Mouse (Mus musculus) intestine, postnatal 0 days (tissue): Measurements from ENCODE around the gene Atxn7. TPM values are rescaled to one million over a fixed set of nuclear protein-coding genes. Genes with fewer than 3 reads are reported as not detected.
"Not testable (repeated sequence)": the region's sequence is repeated elsewhere in the genome, so short reads cannot be mapped to it uniquely, and the experiment has no call there.

Experiments
- ATAC-seq: fragments of 200-750 bp; cut with Nextera tagmentation; 2 replicates; pipeline ENCODE4 v1.8.0; 2017; ENCODE audit warnings: mild to moderate bottlenecking, moderate TSS enrichment, moderate library complexity
- H3K27ac ChIP-seq: fragments of 300-500 bp; sonication (generic); 2 replicates; pipeline ENCODE4 v1.5.1; 2014; ENCODE audit warnings: mild to moderate bottlenecking, low read depth, low read length, moderate library complexity
- H3K27me3 ChIP-seq: fragments of 300-500 bp; sonication (generic); replicated peaks from 2 replicates; pipeline ENCODE4 v1.6.1; 2014; ENCODE audit warnings: low read length, mixed read lengths; ENCODE audit not compliant: control insufficient read depth, insufficient read depth
- H3K36me3 ChIP-seq: fragments of 300-500 bp; sonication (generic); 2 replicates; pipeline ENCODE4 v1.6.1; 2014; ENCODE audit warnings: mild to moderate bottlenecking, moderate library complexity; ENCODE audit not compliant: control insufficient read depth, insufficient read depth
- H3K4me1 ChIP-seq: fragments of 300-500 bp; sonication (generic); replicated peaks from 2 replicates; pipeline ENCODE4 v1.6.1; 2014; ENCODE audit warnings: antibody characterized with exemption, low read length, mixed read lengths; ENCODE audit not compliant: control insufficient read depth, insufficient read depth
- H3K4me2 ChIP-seq: fragments of 300-500 bp; sonication (generic); replicated peaks from 2 replicates; pipeline ENCODE4 v1.6.1; 2014; ENCODE audit warnings: low read depth, mild to moderate bottlenecking, moderate library complexity
- H3K4me3 ChIP-seq: fragments of 300-500 bp; sonication (generic); 2 replicates; pipeline ENCODE4 v1.5.1; 2014; ENCODE audit warnings: low read depth, low read length
- H3K9ac ChIP-seq: fragments of 300-500 bp; sonication (generic); 2 replicates; pipeline ENCODE4 v1.6.1; 2014; ENCODE audit warnings: mild to moderate bottlenecking, low read depth, low read length
- H3K9me3 ChIP-seq: fragments of 300-500 bp; sonication (generic); 2 replicates; pipeline ENCODE4 v1.6.1; 2016; ENCODE audit warnings: mixed run types; ENCODE audit not compliant: control insufficient read depth
- CTCF ChIP-seq: sonication (generic); IDR thresholded peaks from 2 replicates; pipeline ENCODE4 v1.5.1; 2016; ENCODE audit warnings: low read depth, mild to moderate bottlenecking, control low read depth, antibody characterized with exemption, moderate library complexity
- WGBS: fragments of 180-500 bp; shearing (Covaris S2); extraction: QIAGEN DNeasy Blood & Tissue Kit; methylation state at CpG from one replicate; pipeline ENCODE4 v1.1.7; 2014; 5-methylcytosine and 5-hydroxymethylcytosine counted together
- polyA plus RNA-seq: library from polyadenylated mRNA; unstranded; fragments of >200 nt; fragmentation: Nextera tagmentation; extraction: Ambion mirVana; gene quantifications from 2 replicates; pipeline ENCODE4 v1.2.1, GENCODE M21; 2015

Gene Atxn7
- polyA plus RNA-seq, 1 experiment from 2014 or later: 3.8 TPM

DNA sequence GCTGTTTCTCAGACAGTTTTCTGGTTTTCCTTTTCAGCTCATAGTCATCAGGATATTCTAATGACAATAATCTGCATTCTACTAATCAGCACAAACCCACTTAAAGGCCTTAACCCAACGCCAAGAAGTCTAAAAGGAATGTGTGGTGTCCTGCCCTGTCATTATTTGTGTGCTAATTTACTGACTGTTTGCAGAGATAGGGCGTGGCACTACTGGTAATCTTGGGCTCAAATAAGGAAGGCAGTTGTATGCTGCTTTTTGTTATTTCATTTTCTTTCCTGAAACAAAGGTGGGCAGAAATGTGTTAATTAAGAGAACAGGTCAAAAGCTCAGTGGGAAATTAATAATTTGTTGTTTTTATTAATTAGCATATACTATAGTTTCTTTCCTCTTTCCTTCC is 75.1 kb downstream of the Atxn7 start:
- TF ChIP-seq CTCF: no peak
- no peaks in the 10 kb centered on the region for H3K4me1 ChIP-seq
- no peak overlapping the region for H3K27ac ChIP-seq
- no peak; the same call in 1 of the 2 replicates for ATAC-seq
- H3K36me3 ChIP-seq: peaks cover 30% of the 10 kb centered on the region
- H3K9me3 ChIP-seq: no peaks in the 10 kb centered on the region
- H3K27me3 ChIP-seq: no peaks in the 10 kb centered on the region
- H3K4me2 ChIP-seq: no peak overlapping the region
- no peak overlapping the region for H3K9ac ChIP-seq
- H3K4me3 ChIP-seq: no peak overlapping the region
- 36% methylated on average over 2 of the region's 2 CpGs for WGBS

DNA sequence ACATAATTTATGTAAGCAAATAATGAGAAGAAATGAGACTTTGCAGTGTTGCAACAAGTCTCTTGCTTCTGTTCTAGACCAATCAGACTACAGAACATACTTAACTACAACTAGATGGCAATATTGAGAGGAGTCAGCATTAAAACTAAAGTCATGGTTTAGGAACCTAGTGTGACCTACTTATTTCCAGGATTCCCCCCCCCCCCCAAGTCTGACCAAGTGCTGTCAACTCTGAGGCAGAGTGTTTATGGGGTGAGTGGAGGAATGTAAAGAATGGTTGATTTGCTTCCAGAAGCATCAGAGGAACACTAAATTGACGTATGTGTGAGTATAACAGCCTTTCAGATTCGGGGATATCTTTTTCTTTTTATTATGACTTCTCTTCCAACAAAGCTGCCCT is 77.0 kb downstream of the Atxn7 start:
- H3K4me1 ChIP-seq: no peaks in the 10 kb centered on the region
- H3K27me3 ChIP-seq: no peaks in the 10 kb centered on the region
- peaks cover 28% of the 10 kb centered on the region; the same call in 1 of the 2 replicates for H3K36me3 ChIP-seq
- H3K9me3 ChIP-seq: no peaks in the 10 kb centered on the region
- H3K4me3 ChIP-seq: no peak overlapping the region
- no peak for ATAC-seq
- no peak overlapping the region for H3K9ac ChIP-seq
- H3K27ac ChIP-seq: no peak overlapping the region
- no peak; the same call in 1 of the 2 replicates for TF ChIP-seq CTCF
- H3K4me2 ChIP-seq: no peak overlapping the region
- 57% methylated on average over 2 of the region's 2 CpGs for WGBS

DNA sequence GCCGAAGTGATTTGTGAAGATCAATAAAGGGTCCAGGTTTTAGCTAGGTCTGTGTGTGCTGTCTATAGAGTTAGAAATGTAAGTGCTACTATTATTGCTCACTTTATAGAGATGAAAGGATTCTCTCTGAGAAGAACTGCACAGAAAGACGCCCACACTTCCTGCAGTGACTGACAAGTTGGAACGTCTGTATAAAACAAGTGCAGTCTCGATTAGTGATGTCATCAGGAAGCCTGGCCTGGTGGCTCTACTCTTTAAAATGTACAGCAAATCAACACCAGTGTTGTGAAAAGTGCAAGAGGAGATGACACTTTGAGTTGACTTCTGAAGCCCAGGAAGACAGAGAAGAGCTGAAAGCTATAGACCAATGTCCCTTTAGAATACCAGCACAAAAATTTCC is 81.1 kb downstream of the Atxn7 start:
- no peaks in the 10 kb centered on the region for H3K4me1 ChIP-seq
- TF ChIP-seq CTCF: no peak
- ATAC-seq: no peak
- no peak overlapping the region for H3K4me2 ChIP-seq
- H3K27ac ChIP-seq: no peak overlapping the region
- no peak overlapping the region for H3K9ac ChIP-seq
- H3K4me3 ChIP-seq: no peak overlapping the region
- WGBS: 40% methylated on average over 4 of the region's 4 CpGs
- H3K36me3 ChIP-seq: peaks cover 43% of the 10 kb centered on the region
- H3K9me3 ChIP-seq: no peaks in the 10 kb centered on the region
- no peaks in the 10 kb centered on the region for H3K27me3 ChIP-seq

DNA sequence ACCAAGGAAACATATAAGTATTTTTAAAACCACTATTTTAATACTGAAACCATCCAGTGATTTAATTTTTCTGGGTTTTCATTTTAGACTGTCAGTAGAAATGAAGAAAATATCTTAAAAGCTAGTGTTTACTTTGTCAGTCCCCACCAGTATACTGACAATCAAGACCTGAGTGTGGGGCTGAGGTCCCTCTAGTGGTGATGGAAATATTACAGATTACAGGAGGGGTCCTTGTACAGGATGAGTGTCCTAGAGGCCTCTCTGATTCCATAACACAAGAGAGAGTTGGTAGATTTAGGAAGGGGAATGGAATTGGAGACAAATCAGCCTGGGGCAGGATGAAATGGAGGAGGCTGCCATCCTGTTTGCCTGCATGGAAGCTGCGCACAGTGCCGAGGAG is 93.1 kb downstream of the Atxn7 start:
- no peaks in the 10 kb centered on the region for H3K9me3 ChIP-seq
- no peak overlapping the region for H3K27ac ChIP-seq
- ATAC-seq: no peak
- no peak overlapping the region for H3K9ac ChIP-seq
- H3K36me3 ChIP-seq: peaks cover 28% of the 10 kb centered on the region
- H3K4me1 ChIP-seq: no peaks in the 10 kb centered on the region
- TF ChIP-seq CTCF: peak; percentile 69
- H3K27me3 ChIP-seq: no peaks in the 10 kb centered on the region
- no peak overlapping the region for H3K4me3 ChIP-seq
- H3K4me2 ChIP-seq: no peak overlapping the region
- 96% methylated on average over 2 of the region's 2 CpGs for WGBS

- H3K9ac ChIP-seq, H3K4me2 ChIP-seq, H3K9me3 ChIP-seq, H3K27me3 ChIP-seq, H3K4me1 ChIP-seq, H3K27ac ChIP-seq, H3K4me3 ChIP-seq, ATAC-seq: not testable (repeated sequence)
- peaks cover 18% of the 10 kb centered on the region for H3K36me3 ChIP-seq
Measured at GRCm38 (mm10) chr14:14059606-14060005, 98.4 kb downstream of the Atxn7 start.

- no peak overlapping the region for H3K9ac ChIP-seq
- H3K36me3 ChIP-seq: no peaks in the 10 kb centered on the region
- no peaks in the 10 kb centered on the region for H3K27me3 ChIP-seq
- H3K4me1 ChIP-seq: 0 out of 2 replicates have a peak, but pooled peaks cover 4% of the 10 kb centered on the region
- H3K9me3 ChIP-seq: no peaks in the 10 kb centered on the region
- no peak for TF ChIP-seq CTCF
- 84% methylated on average over 11 of the region's 11 CpGs for WGBS
- no peak overlapping the region for H3K4me2 ChIP-seq
- no peak overlapping the region for H3K27ac ChIP-seq
- ATAC-seq: no peak
- H3K4me3 ChIP-seq: no peak overlapping the region
Measured at GRCm38 (mm10) chr14:14062531-14063245, 101.4 kb downstream of the Atxn7 start.
